Mouse (Mus musculus): ENCODE data around the gene Srarp. TPM values are rescaled to one million over a fixed set of nuclear protein-coding genes. Genes with fewer than 3 reads are reported as not detected.

Srarp gene
- not detected for polyA plus RNA-seq (2015; fragmentation: Illumina TruSeq; extraction: RNeasy Lipid Tissue Mini Kit (QIAGEN cat#74804); ENCODE audit: insufficient read depth, low replicate concordance)

DNA sequence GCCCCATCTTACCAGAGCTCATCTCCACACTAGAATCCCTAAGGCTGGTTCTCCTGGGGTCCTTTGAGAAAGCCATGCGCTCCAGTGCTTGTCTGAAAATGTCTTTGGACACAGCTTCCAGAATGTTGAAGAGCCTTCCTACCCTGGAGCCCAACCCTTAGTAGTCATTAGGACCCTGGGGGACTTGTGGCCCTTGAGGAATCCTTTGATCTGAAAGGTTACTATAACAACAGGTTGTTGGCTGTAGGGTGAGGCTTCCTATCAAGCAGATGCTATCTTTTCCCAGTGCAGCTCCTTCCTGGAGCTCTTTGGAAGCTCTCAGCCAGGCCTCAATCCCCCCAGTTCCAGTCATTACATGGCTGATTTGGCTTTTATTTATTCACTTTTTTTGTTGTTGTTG, at the start of gene Srarp:
Gene Srarp, minus strand, starts transcription at position 132 of the 400 bp plus-strand sequence.

DNA sequence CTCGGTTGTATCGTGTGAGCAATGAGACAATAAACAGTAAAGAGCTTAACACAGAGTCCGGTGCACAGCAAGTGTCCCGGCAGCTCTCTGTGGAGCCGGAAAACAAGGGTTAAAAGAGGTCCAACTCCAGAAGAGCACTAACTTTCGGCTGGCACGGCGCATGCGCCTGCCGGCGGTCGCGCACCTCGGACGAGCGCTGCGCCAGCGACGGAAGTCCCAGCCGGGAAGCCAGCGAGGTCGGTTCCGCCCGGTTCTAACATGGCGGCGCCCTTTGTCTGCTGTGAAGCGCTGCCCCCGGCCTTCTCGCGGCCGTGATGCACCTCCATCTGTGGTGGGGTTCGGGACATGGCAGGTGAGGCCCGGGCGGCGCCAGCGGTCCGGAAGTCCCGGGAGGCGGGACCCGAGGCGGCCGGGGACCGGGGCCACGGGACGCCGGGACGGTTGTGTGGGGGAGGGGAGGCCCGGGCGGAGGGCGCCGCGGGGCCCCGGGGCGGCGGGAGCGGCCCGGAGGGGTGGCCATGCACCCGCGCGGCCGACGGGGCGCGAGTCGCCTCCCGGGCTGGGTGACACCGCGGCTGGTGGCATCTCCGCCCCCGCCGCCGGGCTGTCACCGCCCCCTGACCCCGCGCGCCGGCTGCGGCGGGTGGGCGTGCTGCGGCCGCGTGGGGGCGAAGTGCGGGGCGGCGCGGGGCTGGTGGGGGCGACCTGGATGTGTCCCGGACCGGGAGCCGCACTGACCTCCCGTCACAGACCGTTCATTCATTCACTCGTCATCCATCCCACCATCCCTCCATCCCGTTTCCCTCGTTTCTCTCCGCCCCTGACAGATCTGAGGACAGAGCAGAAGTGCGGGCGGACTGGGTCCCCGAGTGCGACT, 8.8 kb upstream of the Srarp start, which contains the start of gene Zbtb17:
Gene Zbtb17, plus strand, starts transcription at position 204 of the 877 bp plus-strand sequence.

DNA sequence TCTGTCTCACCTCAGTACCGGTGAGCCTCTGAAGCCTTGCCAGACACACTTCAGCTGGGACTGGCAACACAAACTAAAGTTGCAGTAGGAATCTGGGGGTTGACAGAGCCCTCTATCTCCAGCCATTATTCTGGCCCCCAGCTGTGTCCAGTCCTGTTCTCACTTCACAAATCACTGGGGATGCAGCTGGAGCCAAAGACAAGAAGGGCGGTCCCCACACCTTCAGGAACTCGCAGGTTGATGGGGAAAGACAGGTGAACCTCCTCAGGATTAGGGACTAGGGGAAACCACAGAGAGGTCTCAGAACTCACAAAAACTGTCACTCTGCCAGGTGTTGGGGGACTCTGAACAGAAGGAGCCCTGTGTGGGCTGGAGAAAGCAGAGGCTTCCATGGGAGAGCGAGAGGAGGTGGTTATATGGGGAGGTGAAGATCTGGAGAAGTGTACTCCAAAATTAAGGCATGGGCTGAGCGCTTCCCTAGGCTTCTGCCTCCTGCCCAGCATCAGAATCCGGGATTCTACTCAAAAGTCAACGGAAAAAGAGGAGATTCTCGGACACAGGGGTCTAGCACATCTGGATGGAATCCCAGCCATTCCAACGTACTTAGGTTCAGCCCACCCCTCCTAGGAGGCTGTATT, 15.6 kb downstream of the Srarp start, which contains the start of gene Hspb7:
Gene Hspb7, plus strand, starts transcription at position 588 of the 638 bp plus-strand sequence.

DNA sequence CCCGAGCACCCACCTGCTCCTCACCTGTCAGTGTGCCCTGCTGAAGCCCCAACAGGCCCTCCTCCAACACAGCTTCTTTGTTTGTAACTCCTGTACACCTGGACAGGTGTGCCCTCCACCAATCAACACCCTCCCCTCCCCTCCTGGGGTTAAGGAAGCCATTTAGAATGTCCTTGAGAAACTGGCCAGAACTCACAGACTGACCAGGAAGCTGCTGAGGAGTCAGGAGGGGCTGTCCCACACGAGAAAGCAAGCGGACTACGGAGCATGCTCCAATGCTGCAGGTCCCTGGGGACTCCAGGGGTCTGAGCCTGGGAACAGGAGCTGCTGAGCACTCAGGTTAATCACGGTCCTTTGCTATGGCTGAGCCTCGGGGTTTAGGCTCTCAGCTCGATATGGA, 20.0 kb downstream of the Srarp start, which contains the start of gene Clcnkb:
Gene Clcnkb, minus strand, starts transcription at position 91 of the 400 bp plus-strand sequence.

GRCm38 (mm10) chr4:141398545-141398944, 37.4 kb downstream of the Srarp start, which contains the start of gene Clcnka:
Gene Clcnka (minus strand): TSS chr4:141398724.

Other genes with a start within 250 kb of the Srarp start
- gene Rsg1, start 222.1 kb downstream of the Srarp start, polyA plus RNA-seq (2015; fragmentation: Illumina TruSeq; extraction: RNeasy Lipid Tissue Mini Kit (QIAGEN cat#74804); ENCODE audit: insufficient read depth, low replicate concordance), result 0.39 TPM
- gene Arhgef19, start 196.6 kb downstream of the Srarp start, polyA plus RNA-seq (2015; fragmentation: Illumina TruSeq; extraction: RNeasy Lipid Tissue Mini Kit (QIAGEN cat#74804); ENCODE audit: insufficient read depth, low replicate concordance), result not detected
- gene Epha2, start 134.9 kb downstream of the Srarp start, polyA plus RNA-seq (2015; fragmentation: Illumina TruSeq; extraction: RNeasy Lipid Tissue Mini Kit (QIAGEN cat#74804); ENCODE audit: insufficient read depth, low replicate concordance), result 1.8 TPM
- gene Fam131c, start 67.9 kb downstream of the Srarp start, polyA plus RNA-seq (2015; fragmentation: Illumina TruSeq; extraction: RNeasy Lipid Tissue Mini Kit (QIAGEN cat#74804); ENCODE audit: insufficient read depth, low replicate concordance), result not detected
- not detected for gene Clcnka, start 37.4 kb downstream of the Srarp start, polyA plus RNA-seq (2015; fragmentation: Illumina TruSeq; extraction: RNeasy Lipid Tissue Mini Kit (QIAGEN cat#74804); ENCODE audit: insufficient read depth, low replicate concordance)
- gene Clcnkb, start 20.1 kb downstream of the Srarp start, polyA plus RNA-seq (2015; fragmentation: Illumina TruSeq; extraction: RNeasy Lipid Tissue Mini Kit (QIAGEN cat#74804); ENCODE audit: insufficient read depth, low replicate concordance), result not detected
- gene Hspb7, start 15.3 kb downstream of the Srarp start, polyA plus RNA-seq (2015; fragmentation: Illumina TruSeq; extraction: RNeasy Lipid Tissue Mini Kit (QIAGEN cat#74804); ENCODE audit: insufficient read depth, low replicate concordance), result 0.52 TPM
- 6.5 TPM for gene Zbtb17, start 8.5 kb upstream of the Srarp start, polyA plus RNA-seq (2015; fragmentation: Illumina TruSeq; extraction: RNeasy Lipid Tissue Mini Kit (QIAGEN cat#74804); ENCODE audit: insufficient read depth, low replicate concordance)
- 10.1 TPM for gene Spen, start 102.5 kb upstream of the Srarp start, polyA plus RNA-seq (2015; fragmentation: Illumina TruSeq; extraction: RNeasy Lipid Tissue Mini Kit (QIAGEN cat#74804); ENCODE audit: insufficient read depth, low replicate concordance)
- gene Fblim1, start 170.0 kb upstream of the Srarp start, polyA plus RNA-seq (2015; fragmentation: Illumina TruSeq; extraction: RNeasy Lipid Tissue Mini Kit (QIAGEN cat#74804); ENCODE audit: insufficient read depth, low replicate concordance), result 9.3 TPM
- gene Tmem82, start 182.5 kb upstream of the Srarp start, polyA plus RNA-seq (2015; fragmentation: Illumina TruSeq; extraction: RNeasy Lipid Tissue Mini Kit (QIAGEN cat#74804); ENCODE audit: insufficient read depth, low replicate concordance), result 0.28 TPM
- 0.11 TPM for gene Slc25a34, start 187.7 kb upstream of the Srarp start, polyA plus RNA-seq (2015; fragmentation: Illumina TruSeq; extraction: RNeasy Lipid Tissue Mini Kit (QIAGEN cat#74804); ENCODE audit: insufficient read depth, low replicate concordance)
- gene Plekhm2, start 228.8 kb upstream of the Srarp start, polyA plus RNA-seq (2015; fragmentation: Illumina TruSeq; extraction: RNeasy Lipid Tissue Mini Kit (QIAGEN cat#74804); ENCODE audit: insufficient read depth, low replicate concordance), result 18.0 TPM
- gene Rsc1a1, start 249.5 kb upstream of the Srarp start, polyA plus RNA-seq (2015; fragmentation: Illumina TruSeq; extraction: RNeasy Lipid Tissue Mini Kit (QIAGEN cat#74804); ENCODE audit: insufficient read depth, low replicate concordance), result 11.3 TPM